Mouse (Mus musculus) bone marrow macrophage, adult 2 months (primary cell): ENCODE data around the gene Ttll12.

Experiments used
- CTCF ChIP-seq: IDR thresholded peaks from 2 replicates; pipeline ENCODE4 v1.5.1; 2012; ENCODE audit warnings: low read depth, mild to moderate bottlenecking, low read length, moderate library complexity
- POLR2A ChIP-seq: IDR thresholded peaks from 2 replicates; pipeline ENCODE4 v1.6.1; 2012; ENCODE audit warnings: mild to moderate bottlenecking, low read depth, low read length, borderline replicate concordance

DNA sequence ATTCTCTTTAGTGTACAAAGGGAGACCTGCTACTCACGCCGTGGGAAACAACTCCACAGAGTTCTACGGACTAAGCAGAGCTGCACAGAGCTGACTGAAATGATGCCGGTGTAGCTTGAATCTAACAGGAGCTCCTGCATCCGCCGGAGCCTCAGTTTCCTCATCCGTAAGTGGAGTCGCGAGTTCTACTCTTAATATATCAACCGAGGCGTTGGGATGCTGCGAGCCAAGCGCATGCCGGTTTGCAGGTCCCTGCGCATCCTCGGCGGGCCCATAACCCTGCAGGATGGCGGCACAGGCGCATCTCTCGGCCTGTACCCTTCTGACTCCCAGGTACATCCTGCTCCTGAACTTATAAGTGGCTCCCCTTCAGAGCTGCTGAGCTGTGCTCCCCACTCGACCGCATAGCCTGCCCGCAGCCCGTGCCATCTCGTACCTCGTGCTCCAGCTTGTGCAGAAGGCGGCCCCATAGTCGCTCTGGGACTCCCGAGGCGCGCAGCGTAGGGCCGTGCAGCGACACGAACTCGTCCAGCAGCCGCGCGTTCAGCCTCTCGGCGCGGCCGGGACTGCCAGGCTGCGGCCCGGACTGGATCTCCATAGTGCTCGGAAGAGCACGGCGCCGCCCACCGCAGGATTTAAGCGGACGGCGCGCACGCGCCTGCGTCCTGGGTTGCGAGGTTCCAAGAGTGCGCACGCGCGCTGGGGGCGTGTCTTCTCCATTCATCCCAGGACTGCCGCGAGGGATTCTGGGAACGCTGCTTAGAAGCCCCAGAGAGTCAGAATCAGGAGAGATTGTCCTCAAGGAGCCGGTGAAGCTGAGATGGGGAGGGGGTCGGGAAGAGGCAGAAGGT lies at the start of gene Ttll12:
- TF ChIP-seq CTCF (no peak), POLR2A (no peak)
